Mouse (Mus musculus) midbrain, embryonic 11.5 days (tissue): ENCODE measurements around the gene Ivl. TPM values are rescaled to one million over a fixed set of nuclear protein-coding genes. Genes with fewer than 3 reads are reported as not detected.

ENCODE experiments used
- polyA plus RNA-seq: library from polyadenylated mRNA; unstranded; fragments of >200 nt; fragmentation: Nextera tagmentation; extraction: Ambion mirVana; gene quantifications from 2 replicates; pipeline ENCODE4 v1.2.1, GENCODE M21; 2014

Ivl gene
- polyA plus RNA-seq, 1 experiment from 2014 or later = not detected

Other genes starting within 250 kb of the Ivl start
- not detected in 2 replicates for gene Sprr2d, start 234.6 kb downstream of the Ivl start, polyA plus RNA-seq
- gene Sprr2e, start 221.6 kb downstream of the Ivl start, polyA plus RNA-seq = not detected in 2 replicates
- gene Sprr2f, start 208.5 kb downstream of the Ivl start, polyA plus RNA-seq = not detected in 2 replicates
- not detected in 2 replicates for gene Sprr2h, start 188.1 kb downstream of the Ivl start, polyA plus RNA-seq
- gene Sprr2i, start 165.7 kb downstream of the Ivl start, polyA plus RNA-seq = not detected in 2 replicates
- not detected in 2 replicates for gene Sprr2j-ps, start 155.7 kb downstream of the Ivl start, polyA plus RNA-seq
- 6.5 and 6.8 TPM in 2 replicates for gene Gm9774, start 144.3 kb downstream of the Ivl start, polyA plus RNA-seq
- not detected in 2 replicates for gene Sprr2k, start 141.2 kb downstream of the Ivl start, polyA plus RNA-seq
- gene Sprr1b, start 134.9 kb downstream of the Ivl start, polyA plus RNA-seq = not detected in 2 replicates
- not detected in 2 replicates for gene Sprr3, start 115.0 kb downstream of the Ivl start, polyA plus RNA-seq
- not detected in 2 replicates for gene Sprr1a, start 87.8 kb downstream of the Ivl start, polyA plus RNA-seq
- gene Sprr4, start 73.2 kb downstream of the Ivl start, polyA plus RNA-seq = not detected in 2 replicates
- not detected in 2 replicates for gene 2310046K23Rik, start 39.2 kb downstream of the Ivl start, polyA plus RNA-seq
- gene Smcp, start 15.3 kb upstream of the Ivl start, polyA plus RNA-seq = not detected in 2 replicates
- gene 2210017I01Rik, start 33.8 kb upstream of the Ivl start, polyA plus RNA-seq = not detected in 2 replicates
- not detected in 2 replicates for gene Lce6a, start 47.9 kb upstream of the Ivl start, polyA plus RNA-seq
- not detected in 2 replicates for gene Lce1a1, start 74.6 kb upstream of the Ivl start, polyA plus RNA-seq
- not detected in 2 replicates for gene Lce1b, start 83.2 kb upstream of the Ivl start, polyA plus RNA-seq
- gene Lce1a2, start 96.6 kb upstream of the Ivl start, polyA plus RNA-seq = not detected in 2 replicates
- not detected in 2 replicates for gene Lce1c, start 105.5 kb upstream of the Ivl start, polyA plus RNA-seq
- not detected in 2 replicates for gene Lce1d, start 113.5 kb upstream of the Ivl start, polyA plus RNA-seq
- gene Lce1e, start 135.3 kb upstream of the Ivl start, polyA plus RNA-seq = not detected in 2 replicates
- not detected in 2 replicates for gene Lce1f, start 146.6 kb upstream of the Ivl start, polyA plus RNA-seq
- gene Gm38119, start 165.4 kb upstream of the Ivl start, polyA plus RNA-seq = not detected in 2 replicates
- gene Lce1g, start 178.6 kb upstream of the Ivl start, polyA plus RNA-seq = not detected in 2 replicates
- not detected in 2 replicates for gene Lce1h, start 191.3 kb upstream of the Ivl start, polyA plus RNA-seq
- not detected in 2 replicates for gene Lce1i, start 205.2 kb upstream of the Ivl start, polyA plus RNA-seq
- gene Lce1j, start 216.8 kb upstream of the Ivl start, polyA plus RNA-seq = not detected in 2 replicates
- gene Lce1k, start 234.2 kb upstream of the Ivl start, polyA plus RNA-seq = not detected in 2 replicates